Mouse (Mus musculus): Measurements from ENCODE around the gene Nfam1. TPM values are rescaled to one million over a fixed set of nuclear protein-coding genes. Genes with fewer than 3 reads are reported as not detected.

The Nfam1 gene
- polyA plus RNA-seq, 1 experiment from 2014 or later = 1.7 TPM

DNA sequence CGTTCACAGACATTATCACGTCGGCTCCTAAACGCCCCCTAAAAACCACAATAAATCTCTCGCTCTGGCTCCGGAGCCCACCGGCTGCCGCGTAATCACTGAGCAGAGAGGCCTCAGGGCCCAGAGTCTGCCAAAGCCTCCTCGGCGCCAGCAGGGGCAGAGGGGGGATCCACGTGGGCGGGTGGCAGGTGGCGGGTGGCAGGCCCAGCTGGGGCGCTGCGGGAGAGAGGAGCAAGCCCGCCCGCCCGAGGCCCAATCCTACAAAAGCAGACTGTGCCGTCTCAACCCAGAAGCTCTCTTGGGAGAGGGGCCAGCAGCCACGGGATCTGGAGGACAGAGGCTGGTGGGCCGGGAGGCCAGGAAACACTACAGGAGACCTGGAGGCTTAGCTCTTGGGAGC is 64.7 kb downstream of the Nfam1 start:
- no peaks in the 10 kb centered on the region for H3K9me3 ChIP-seq (replicated peaks)
- peak overlapping the region; percentile 49 for H3K4me2 ChIP-seq
- H3K27me3 ChIP-seq (replicated peaks) = peaks cover 22% of the 10 kb centered on the region
- H3K9ac ChIP-seq (replicated peaks) = 0 out of 2 replicates have a peak overlapping the region, but pooled peaks have one; percentile 3
- H3K27ac ChIP-seq (replicated peaks) = peak overlapping the region; percentile 57
- peaks cover 43% of the 10 kb centered on the region for H3K4me1 ChIP-seq
- no peak overlapping the region for H3K4me3 ChIP-seq (replicated peaks)
- H3K36me3 ChIP-seq = no peaks in the 10 kb centered on the region
- ATAC-seq (ENCODE audit: low FRiP score) = peak; percentile 28; the same call in 1 of the 2 replicates
- WGBS = 2% methylated on average over 22 of the region's 22 CpGs

DNA sequence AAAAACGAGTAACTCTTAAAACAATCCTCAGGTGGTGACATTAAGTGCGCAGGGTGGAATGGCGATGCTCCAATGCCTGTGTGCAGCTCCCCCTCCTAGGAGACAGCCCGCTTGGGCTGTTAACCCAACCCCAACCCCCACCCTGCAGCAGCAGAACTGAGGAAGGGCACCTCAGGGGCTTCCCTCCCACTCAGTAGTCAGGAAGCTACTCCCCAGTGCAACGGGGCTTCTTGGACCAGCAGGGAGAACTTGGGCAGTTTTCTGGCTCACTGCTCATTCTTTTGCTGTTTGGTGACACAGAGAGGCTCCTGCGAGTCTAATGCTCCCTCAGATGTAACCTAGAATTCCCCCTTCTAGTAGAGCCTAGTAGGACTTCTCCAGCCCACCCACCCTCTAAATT is 65.2 kb downstream of the Nfam1 start:
- Histone ChIP-seq H3K27me3 (replicated peaks) (peaks cover 22% of the 10 kb centered on the region), H3K27ac (replicated peaks) (peak overlapping the region; percentile 57), H3K4me1 (peaks cover 46% of the 10 kb centered on the region), H3K9me3 (replicated peaks) (no peaks in the 10 kb centered on the region), H3K4me2 (peak overlapping the region; percentile 49), H3K4me3 (replicated peaks) (no peak overlapping the region), H3K9ac (replicated peaks) (0 out of 2 replicates have a peak overlapping the region, but pooled peaks have one; percentile 3), H3K36me3 (no peaks in the 10 kb centered on the region)
- WGBS = 9% methylated on average over 6 of the region's 6 CpGs
- no peak for ATAC-seq (ENCODE audit: low FRiP score)

DNA sequence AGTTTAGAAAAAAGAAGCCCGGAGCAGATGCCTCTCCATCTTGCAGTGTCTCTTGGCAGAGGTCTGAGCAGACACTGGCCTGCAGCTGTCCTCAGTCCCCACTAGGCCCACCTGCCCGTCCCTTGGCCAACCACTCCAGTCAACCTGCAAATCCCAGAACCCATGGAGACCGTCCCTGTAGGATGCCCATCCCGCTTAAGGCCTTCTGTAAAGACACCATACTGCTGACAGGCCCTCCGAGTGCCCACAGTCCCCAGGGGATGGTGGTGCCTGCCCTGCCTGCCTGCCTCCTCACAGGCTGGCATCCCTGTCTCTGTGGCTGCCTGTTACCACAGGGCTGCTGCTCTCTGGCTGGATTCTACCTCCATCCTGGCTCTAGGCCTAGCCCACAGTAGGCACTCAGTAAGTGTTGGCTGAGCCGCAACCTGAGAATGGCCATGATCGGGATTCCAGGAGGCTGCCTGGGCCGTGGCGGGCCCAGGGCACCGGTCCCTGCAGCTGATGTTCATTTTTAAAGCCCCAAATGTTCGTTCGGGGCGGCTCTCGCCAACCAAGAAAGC is 68.8 kb downstream of the Nfam1 start:
- Histone ChIP-seq H3K4me1 (peaks cover 78% of the 10 kb centered on the region), H3K9me3 (replicated peaks) (no peaks in the 10 kb centered on the region), H3K36me3 (no peaks in the 10 kb centered on the region), H3K27ac (replicated peaks) (peak overlapping the region; percentile 83), H3K4me3 (replicated peaks) (peak overlapping the region; percentile 56), H3K4me2 (peak overlapping the region; percentile 83), H3K27me3 (replicated peaks) (peaks cover 20% of the 10 kb centered on the region), H3K9ac (replicated peaks) (peak overlapping the region; percentile 38)
- WGBS = 50% methylated on average over 14 of the region's 14 CpGs
- no peak for ATAC-seq (ENCODE audit: low FRiP score)

DNA sequence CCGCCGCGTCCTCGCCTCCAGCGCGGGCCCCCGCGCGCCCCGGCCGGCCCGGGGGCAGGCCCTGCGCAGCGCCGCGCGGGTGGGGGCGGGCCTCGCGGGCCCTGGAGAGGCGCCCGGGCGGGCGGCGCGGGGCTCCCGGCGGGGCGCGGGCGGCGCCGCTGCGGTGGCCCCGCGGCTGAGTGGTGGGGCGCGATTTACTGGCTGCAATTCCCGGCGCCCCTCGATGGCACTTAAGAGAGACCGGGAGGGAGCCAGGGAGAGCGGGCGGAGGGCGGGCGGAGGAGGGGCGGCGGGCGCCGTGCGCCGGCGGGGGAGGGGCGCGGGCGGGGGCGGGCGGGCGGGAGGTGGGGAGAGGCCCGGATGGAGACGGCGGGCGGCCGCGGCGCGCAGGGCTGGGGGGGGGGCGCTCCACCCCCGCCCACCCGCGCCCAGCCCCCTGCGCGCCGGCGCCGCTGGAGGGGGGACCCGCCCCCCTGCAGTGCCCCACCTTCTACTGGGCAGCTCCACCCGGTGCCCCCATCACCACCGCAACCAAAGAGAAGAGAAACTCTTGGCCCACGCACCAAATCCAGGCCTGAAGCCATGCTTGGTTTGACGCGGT is 69.5 kb downstream of the Nfam1 start:
- WGBS = 1% methylated on average over 20 of the region's 82 CpGs
- H3K9me3 ChIP-seq (replicated peaks) = no peaks in the 10 kb centered on the region
- peak overlapping the region; percentile 68 for H3K9ac ChIP-seq (replicated peaks)
- H3K4me1 ChIP-seq = peaks cover 78% of the 10 kb centered on the region
- H3K27ac ChIP-seq (replicated peaks) = peak overlapping the region; percentile 83
- peak overlapping the region; percentile 83 for H3K4me2 ChIP-seq
- ATAC-seq (ENCODE audit: low FRiP score) = no peak
- H3K4me3 ChIP-seq (replicated peaks) = peak overlapping the region; percentile 56
- H3K27me3 ChIP-seq (replicated peaks) = peaks cover 20% of the 10 kb centered on the region
- no peaks in the 10 kb centered on the region for H3K36me3 ChIP-seq

DNA sequence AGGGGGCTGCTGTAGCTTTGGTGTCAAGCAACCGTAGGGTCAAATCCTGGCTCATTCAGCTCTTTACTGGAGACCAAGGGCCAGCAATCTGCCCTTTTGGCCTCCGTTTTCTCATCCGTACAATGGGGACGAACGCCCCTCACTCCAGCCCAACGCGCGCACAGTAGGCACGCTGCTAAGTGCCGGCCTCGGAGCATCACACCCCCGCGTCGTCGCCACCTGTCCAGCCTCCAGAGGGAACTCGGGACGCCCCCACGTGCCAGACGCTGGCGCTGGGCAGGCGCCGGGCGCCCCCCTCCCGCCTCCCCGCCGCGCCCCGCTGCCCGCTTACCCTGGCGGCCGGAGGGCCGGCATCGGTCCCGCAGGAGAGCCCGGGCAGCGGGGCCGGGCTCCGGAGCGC is 70.0 kb downstream of the Nfam1 start:
- peak overlapping the region; percentile 83 for H3K4me2 ChIP-seq
- no peaks in the 10 kb centered on the region for H3K36me3 ChIP-seq
- H3K9ac ChIP-seq (replicated peaks) = peak overlapping the region; percentile 68
- H3K27ac ChIP-seq (replicated peaks) = peak overlapping the region; percentile 87
- H3K27me3 ChIP-seq (replicated peaks) = peaks cover 20% of the 10 kb centered on the region
- no peak for ATAC-seq (ENCODE audit: low FRiP score)
- WGBS = 5% methylated on average over 24 of the region's 39 CpGs
- peaks cover 78% of the 10 kb centered on the region for H3K4me1 ChIP-seq
- no peaks in the 10 kb centered on the region for H3K9me3 ChIP-seq (replicated peaks)
- peak overlapping the region; percentile 56 for H3K4me3 ChIP-seq (replicated peaks)

DNA sequence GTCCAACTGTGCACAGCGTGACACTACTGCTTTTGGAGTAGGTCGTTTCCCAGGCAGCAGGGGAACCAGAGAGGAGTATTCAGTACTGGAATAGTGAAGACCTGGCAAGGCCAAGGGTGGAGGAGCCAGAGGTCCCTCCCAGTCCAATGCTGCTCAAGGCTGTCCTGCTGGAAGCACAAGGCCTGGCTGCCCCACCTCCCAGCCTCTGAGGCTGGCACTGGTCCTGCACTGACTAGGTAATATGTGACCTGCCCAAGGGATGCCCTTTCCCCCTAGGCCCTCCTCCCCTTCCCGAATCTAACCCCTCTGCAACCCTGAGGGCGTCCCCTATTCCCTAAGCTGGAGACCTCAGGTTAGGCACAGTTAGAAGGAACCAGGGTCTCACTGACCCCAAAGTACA is 70.6 kb downstream of the Nfam1 start:
- no peak for ATAC-seq (ENCODE audit: low FRiP score)

DNA sequence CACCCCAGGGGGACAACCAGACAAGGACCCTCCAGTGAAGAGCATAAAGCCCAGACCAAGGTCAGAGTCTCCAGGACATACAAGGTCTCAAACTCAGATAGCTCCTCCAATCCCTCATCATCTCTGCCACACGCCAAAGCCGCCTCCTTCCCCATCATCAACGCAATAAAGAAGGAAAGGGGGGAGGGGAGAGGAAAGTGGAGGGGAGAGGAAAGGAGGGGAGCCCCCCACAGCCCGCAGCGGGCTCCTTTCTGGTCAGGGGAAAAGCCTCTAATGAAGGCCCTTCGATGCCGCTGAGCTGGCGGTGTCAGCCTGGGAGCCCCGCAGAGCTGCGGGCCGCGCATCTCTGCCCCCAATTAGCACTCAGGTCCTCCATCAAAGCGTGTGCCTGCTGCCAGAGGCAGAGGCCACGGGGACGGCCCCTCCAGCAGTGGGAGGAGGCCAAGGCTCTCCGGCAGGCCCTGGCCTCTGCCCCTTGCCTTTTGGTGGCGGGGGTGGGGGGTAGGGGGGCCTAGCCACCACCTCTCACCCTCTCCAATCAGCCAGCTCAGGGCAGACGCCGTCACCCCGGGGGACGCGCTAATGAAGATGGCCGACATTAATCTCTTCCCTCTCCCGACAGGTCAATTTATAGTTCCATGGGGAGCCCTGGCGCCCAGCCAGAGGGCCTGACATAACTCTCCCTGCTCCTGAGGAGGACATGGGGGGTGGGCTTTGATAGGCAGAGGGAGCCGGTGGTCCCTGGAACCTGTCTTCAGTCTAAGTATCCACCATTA is 72.1 kb downstream of the Nfam1 start:
- peak overlapping the region; percentile 87 for H3K27ac ChIP-seq (replicated peaks)
- H3K4me3 ChIP-seq (replicated peaks) = peak overlapping the region; percentile 56
- no peak for ATAC-seq (ENCODE audit: low FRiP score)
- no peaks in the 10 kb centered on the region for H3K9me3 ChIP-seq (replicated peaks)
- H3K4me2 ChIP-seq = peak overlapping the region; percentile 83
- peaks cover 15% of the 10 kb centered on the region for H3K27me3 ChIP-seq (replicated peaks)
- peaks cover 90% of the 10 kb centered on the region for H3K4me1 ChIP-seq
- WGBS = under 1% methylated on average over 26 of the region's 26 CpGs
- no peaks in the 10 kb centered on the region for H3K36me3 ChIP-seq
- peak overlapping the region; percentile 68 for H3K9ac ChIP-seq (replicated peaks)

More for the DNA sequence above, 70.6 kb downstream of the Nfam1 start:
- Histone ChIP-seq H3K36me3 (no peaks in the 10 kb centered on the region), H3K9ac (replicated peaks) (peak overlapping the region; percentile 68), H3K4me3 (replicated peaks) (peak overlapping the region; percentile 56), H3K4me1 (peaks cover 78% of the 10 kb centered on the region), H3K4me2 (peak overlapping the region; percentile 83), H3K9me3 (replicated peaks) (no peaks in the 10 kb centered on the region), H3K27ac (replicated peaks) (peak overlapping the region; percentile 87), H3K27me3 (replicated peaks) (peaks cover 20% of the 10 kb centered on the region)
- WGBS = 40% methylated on average over 4 of the region's 4 CpGs

DNA sequence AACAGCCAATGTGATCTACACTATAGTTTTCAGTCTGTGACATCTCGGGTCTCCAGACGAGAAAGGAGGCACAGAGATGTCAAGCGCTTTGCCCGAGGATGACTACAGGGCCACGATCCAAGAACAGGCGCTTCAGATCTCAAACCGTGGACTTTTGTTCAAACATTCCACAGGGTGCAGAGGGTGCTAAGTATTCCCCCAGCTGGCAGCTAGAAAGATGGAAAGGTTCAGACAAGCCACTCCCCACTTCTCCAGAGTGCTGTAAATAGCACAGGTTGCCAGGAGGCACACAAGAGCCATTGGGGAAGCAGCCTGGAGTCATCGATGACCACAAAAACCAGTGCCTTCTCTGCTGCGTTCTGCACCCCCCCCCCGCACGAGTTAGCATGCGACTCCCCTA is 74.0 kb downstream of the Nfam1 start:
- Histone ChIP-seq H3K36me3 (no peaks in the 10 kb centered on the region), H3K27ac (replicated peaks) (peak overlapping the region; percentile 83), H3K4me3 (replicated peaks) (no peak overlapping the region), H3K9ac (replicated peaks) (peak overlapping the region; percentile 23; the same call in 1 of the 2 replicates), H3K4me1 (peaks cover 92% of the 10 kb centered on the region), H3K9me3 (replicated peaks) (no peaks in the 10 kb centered on the region), H3K27me3 (replicated peaks) (peaks cover 23% of the 10 kb centered on the region), H3K4me2 (peak overlapping the region; percentile 83)
- no peak for ATAC-seq (ENCODE audit: low FRiP score)
- WGBS = 46% methylated on average over 12 of the region's 12 CpGs

DNA sequence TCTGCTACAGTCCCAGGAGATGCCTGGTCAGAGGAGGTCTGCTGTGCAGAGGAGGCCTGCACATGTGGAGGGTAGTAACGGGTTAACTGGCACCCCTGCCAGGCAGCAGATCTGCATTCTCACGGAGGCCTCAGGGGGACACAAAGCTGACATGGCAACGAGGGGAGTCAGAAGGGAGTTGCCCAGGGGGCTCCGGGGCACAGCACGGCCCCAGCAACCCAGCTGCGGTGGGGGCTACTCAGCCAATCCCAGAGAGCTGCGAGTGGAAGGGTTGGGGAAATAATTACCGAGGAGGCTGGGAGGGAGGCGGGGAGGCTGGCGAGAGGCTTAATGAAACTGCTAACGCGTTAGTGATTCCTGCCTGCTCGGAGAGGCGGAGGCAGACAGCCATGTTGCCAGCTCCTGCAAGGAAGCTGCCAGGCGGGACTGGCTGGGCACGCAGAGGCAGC is 74.8 kb downstream of the Nfam1 start:
- no peaks in the 10 kb centered on the region for H3K9me3 ChIP-seq (replicated peaks)
- H3K27me3 ChIP-seq (replicated peaks) = peaks cover 27% of the 10 kb centered on the region

DNA sequence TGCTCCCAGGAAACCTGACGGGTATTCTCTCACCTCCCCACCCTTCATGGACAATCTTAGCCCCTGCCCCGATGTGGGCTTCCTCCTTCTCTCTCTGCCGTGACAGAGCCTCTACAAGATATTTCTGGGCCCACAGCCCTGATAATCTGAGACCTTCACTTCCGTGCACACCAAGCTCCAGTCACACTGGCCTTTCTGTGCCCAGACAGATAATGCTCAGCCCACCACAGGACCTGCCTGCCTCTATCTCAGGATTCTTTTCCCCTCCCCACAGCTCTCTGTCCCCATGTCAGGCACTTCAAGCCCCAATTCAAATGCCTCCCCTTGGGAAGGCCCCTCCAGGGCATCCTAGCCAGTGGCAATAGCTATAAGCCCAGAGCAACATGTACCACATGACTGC is 76.4 kb downstream of the Nfam1 start:
- Histone ChIP-seq H3K9ac (replicated peaks) (no peak overlapping the region), H3K4me2 (no peak overlapping the region), H3K36me3 (no peaks in the 10 kb centered on the region), H3K27me3 (replicated peaks) (peaks cover 32% of the 10 kb centered on the region), H3K9me3 (replicated peaks) (no peaks in the 10 kb centered on the region), H3K4me3 (replicated peaks) (no peak overlapping the region), H3K4me1 (peaks cover 95% of the 10 kb centered on the region), H3K27ac (replicated peaks) (no peak overlapping the region; the same call in 1 of the 2 replicates)
- 70% methylated on average over 4 of the region's 4 CpGs for WGBS
- ATAC-seq (ENCODE audit: low FRiP score) = no peak

More for the DNA sequence above, 74.8 kb downstream of the Nfam1 start:
- Histone ChIP-seq H3K36me3 (no peaks in the 10 kb centered on the region), H3K4me3 (replicated peaks) (peak overlapping the region; percentile 24), H3K4me1 (peaks cover 95% of the 10 kb centered on the region), H3K9ac (replicated peaks) (peak overlapping the region; percentile 34), H3K27ac (replicated peaks) (peak overlapping the region; percentile 83), H3K4me2 (peak overlapping the region; percentile 83)
- peak; percentile 30 for ATAC-seq (ENCODE audit: low FRiP score)
- 5% methylated on average over 16 of the region's 16 CpGs for WGBS

DNA sequence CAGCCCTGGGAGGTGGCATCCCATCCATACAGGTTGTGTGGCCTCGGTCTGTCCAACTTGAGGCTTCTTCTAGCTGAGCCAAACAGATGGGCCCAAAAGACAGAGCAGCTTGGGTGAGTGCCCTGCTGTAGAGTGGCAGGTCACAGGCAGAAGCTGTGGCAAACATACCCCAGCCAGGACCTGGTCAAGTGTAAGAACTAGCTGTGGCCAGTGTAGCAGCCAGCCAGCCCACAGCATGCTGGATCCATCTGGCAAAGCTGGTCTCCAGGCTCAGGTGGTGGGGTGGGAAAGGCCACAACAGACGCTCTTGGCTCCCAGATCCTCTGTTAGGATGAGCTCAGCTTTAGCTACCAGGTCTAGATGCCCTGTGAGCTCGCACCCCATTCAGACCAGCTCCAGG is 76.8 kb downstream of the Nfam1 start:
- Histone ChIP-seq H3K36me3 (no peaks in the 10 kb centered on the region), H3K27ac (replicated peaks) (no peak overlapping the region), H3K27me3 (replicated peaks) (peaks cover 35% of the 10 kb centered on the region), H3K4me3 (replicated peaks) (no peak overlapping the region), H3K9me3 (replicated peaks) (no peaks in the 10 kb centered on the region), H3K9ac (replicated peaks) (no peak overlapping the region), H3K4me2 (no peak overlapping the region), H3K4me1 (peaks cover 95% of the 10 kb centered on the region)
- WGBS = 83% methylated on average over 3 of the region's 3 CpGs
- no peak for ATAC-seq (ENCODE audit: low FRiP score)
